Mouse (Mus musculus) forebrain, postnatal 0 days (tissue): Measurements from ENCODE around the gene Col25a1. TPM values are rescaled to one million over a fixed set of nuclear protein-coding genes. Genes with fewer than 3 reads are reported as not detected.

Experiments used
- ATAC-seq: fragments of 200-750 bp; cut with Nextera tagmentation; 2 replicates; pipeline ENCODE4 v1.8.0; 2017; ENCODE audit warnings: mild to moderate bottlenecking, moderate library complexity
- DNase-seq: peaks from one replicate; pipeline ENCODE4 v3.0.0-alpha.2; 2015
- H3K27ac ChIP-seq: fragments of 300-500 bp; sonication (generic); 2 replicates; pipeline ENCODE4 v1.5.1; 2014; ENCODE audit warnings: low read depth, mild to moderate bottlenecking, antibody characterized with exemption, low read length, moderate library complexity, mixed read lengths
- H3K27me3 ChIP-seq: fragments of 300-500 bp; sonication (generic); 2 replicates; pipeline ENCODE4 v1.6.1; 2014; ENCODE audit warnings: mild to moderate bottlenecking, low read length, mixed read lengths; ENCODE audit not compliant: insufficient read depth
- H3K36me3 ChIP-seq: fragments of 300-500 bp; sonication (generic); 2 replicates; pipeline ENCODE4 v1.6.1; 2014; ENCODE audit warnings: mild to moderate bottlenecking, moderate library complexity; ENCODE audit not compliant: insufficient read depth
- H3K4me1 ChIP-seq: fragments of 300-500 bp; sonication (generic); 2 replicates; pipeline ENCODE4 v1.6.1; 2014; ENCODE audit warnings: antibody characterized with exemption; ENCODE audit not compliant: insufficient read depth
- H3K4me2 ChIP-seq: fragments of 300-500 bp; sonication (generic); 2 replicates; pipeline ENCODE4 v1.6.1; 2014; ENCODE audit warnings: low read depth, mild to moderate bottlenecking, moderate library complexity
- H3K4me3 ChIP-seq: fragments of 300-500 bp; sonication (generic); 2 replicates; pipeline ENCODE4 v1.5.1; 2014; ENCODE audit warnings: low read depth, low read length, mixed read lengths
- H3K9ac ChIP-seq: fragments of 300-500 bp; sonication (generic); 2 replicates; pipeline ENCODE4 v1.6.1; 2014; ENCODE audit warnings: mild to moderate bottlenecking
- H3K9me3 ChIP-seq: fragments of 300-500 bp; sonication (generic); 2 replicates; pipeline ENCODE4 v1.6.1; 2016; ENCODE audit warnings: low read length
- CTCF ChIP-seq: sonication (generic); IDR thresholded peaks from 2 replicates; pipeline ENCODE4 v1.5.1; 2016; ENCODE audit warnings: antibody characterized with exemption, control low read depth, low read depth
- WGBS: fragments of 180-500 bp; shearing (Covaris S2); extraction: QIAGEN DNeasy Blood & Tissue Kit; methylation state at CpG from one replicate; pipeline ENCODE4 v1.1.7; 2014; 5-methylcytosine and 5-hydroxymethylcytosine counted together
- polyA plus RNA-seq: library from polyadenylated mRNA; unstranded; fragments of >200 nt; fragmentation: Nextera tagmentation; extraction: Ambion mirVana; gene quantifications from 2 replicates; pipeline ENCODE4 v1.2.1, GENCODE M21; 2015
- total RNA-seq: library from RNA; depleted of rRNA; stranded (reverse); fragments of >200 nt; gene quantifications from 2 replicates; pipeline ENCODE4 v1.2.3, GENCODE M21; 2014

The Col25a1 gene
- total and polyA plus RNA-seq, 2 experiments from 2014 or later: 5.7 to 23.7 TPM

DNA sequence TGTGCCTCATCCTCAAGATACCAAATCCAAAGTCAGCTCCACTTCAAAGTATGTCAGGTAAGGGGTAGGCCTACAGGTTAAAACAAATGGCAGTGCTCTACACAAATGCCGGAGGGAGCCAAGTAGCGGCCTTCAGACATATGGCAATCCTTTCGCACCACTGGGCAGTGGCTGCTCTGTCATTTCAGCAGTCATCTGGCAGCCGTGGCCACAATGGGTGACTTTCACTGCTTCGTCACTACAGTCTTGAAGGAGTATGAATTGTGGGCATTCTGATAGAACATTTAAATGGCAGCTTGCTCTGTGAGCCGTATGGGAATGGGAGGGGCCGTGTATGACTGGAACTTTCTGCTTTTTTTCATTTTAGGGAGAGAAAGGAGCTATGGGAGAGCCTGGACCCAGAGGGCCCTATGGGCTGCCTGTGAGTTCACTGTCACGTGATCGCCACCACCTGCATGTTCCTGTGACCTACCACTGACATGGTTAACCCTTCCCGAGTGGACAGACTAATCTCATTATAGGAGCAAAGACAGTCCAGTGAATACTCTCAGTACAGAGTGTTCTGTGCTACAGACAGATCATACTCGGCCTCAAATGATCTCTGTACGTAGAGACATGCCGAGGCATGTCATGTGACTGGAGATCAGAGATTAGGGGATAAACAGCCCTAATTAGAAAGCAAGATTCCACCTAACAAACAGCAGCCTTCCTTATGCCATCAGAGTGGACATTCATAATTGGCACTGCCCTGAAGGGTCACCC, 451.8 kb downstream of the Col25a1 start:
- no peak overlapping the region for H3K27ac ChIP-seq
- H3K36me3 ChIP-seq: no peaks in the 10 kb centered on the region
- DNase-seq (no peak), ATAC-seq (no peak)
- WGBS: 80% methylated on average over 13 of the region's 13 CpGs
- no peak for TF ChIP-seq CTCF
- no peak overlapping the region for H3K4me2 ChIP-seq
- no peak overlapping the region for H3K4me3 ChIP-seq
- H3K27me3 ChIP-seq: no peaks in the 10 kb centered on the region
- H3K9me3 ChIP-seq: no peaks in the 10 kb centered on the region
- no peak overlapping the region for H3K9ac ChIP-seq
- H3K4me1 ChIP-seq: no peaks in the 10 kb centered on the region

DNA sequence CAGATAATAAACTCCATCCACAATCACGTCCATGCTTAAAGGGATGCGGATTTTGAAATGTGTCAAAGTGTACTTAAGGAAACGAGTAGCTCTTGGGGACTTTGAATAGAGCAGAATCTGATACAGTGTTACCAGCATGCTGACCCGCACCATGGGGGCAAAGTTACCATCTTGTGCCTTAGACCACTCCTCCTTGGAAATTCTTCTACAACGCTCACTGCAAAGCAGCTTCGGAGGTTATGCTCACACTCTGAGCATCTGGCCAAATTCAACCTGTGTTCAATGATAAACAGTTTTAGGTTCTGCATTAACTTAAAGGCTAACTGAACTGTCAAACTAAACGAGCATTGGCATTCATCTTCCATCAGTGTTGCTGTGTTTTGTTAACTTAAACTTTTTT, 452.7 kb downstream of the Col25a1 start:
- ATAC-seq: no peak
- Histone ChIP-seq H3K4me1 (no peaks in the 10 kb centered on the region), H3K27ac (no peak overlapping the region), H3K9me3 (no peaks in the 10 kb centered on the region), H3K9ac (no peak overlapping the region), H3K4me3 (no peak overlapping the region), H3K27me3 (no peaks in the 10 kb centered on the region), H3K36me3 (no peaks in the 10 kb centered on the region), H3K4me2 (no peak overlapping the region)
- 63% methylated on average over 7 of the region's 7 CpGs for WGBS
- DNase-seq: no peak
- no peak for TF ChIP-seq CTCF

DNA sequence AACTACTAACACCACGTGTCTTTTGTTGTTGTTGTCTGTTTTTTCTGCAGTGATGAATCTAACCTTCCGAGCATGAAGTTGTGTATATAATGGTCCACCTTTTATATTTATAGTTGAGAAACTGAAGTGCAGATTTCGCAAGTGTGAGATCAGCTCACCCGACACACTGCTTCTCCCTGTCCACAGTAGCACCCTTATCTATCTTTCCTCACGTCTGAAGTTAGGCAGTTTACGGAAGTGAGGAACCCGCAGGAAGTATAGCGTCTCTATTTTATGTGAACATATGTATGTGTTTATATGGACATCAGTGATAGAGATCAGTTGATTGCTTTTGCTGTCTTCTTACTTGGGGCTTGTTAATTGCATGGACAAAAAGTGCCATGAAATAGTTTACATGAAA, 463.7 kb downstream of the Col25a1 start:
- no peaks in the 10 kb centered on the region for H3K36me3 ChIP-seq
- whole genome bisulfite sequencing: 91% methylated on average over 8 of the region's 8 CpGs
- H3K4me3 ChIP-seq: no peak overlapping the region
- H3K27me3 ChIP-seq: no peaks in the 10 kb centered on the region
- no peak overlapping the region for H3K9ac ChIP-seq
- TF ChIP-seq CTCF: no peak
- no peaks in the 10 kb centered on the region for H3K9me3 ChIP-seq
- no peak overlapping the region for H3K27ac ChIP-seq
- H3K4me2 ChIP-seq: no peak overlapping the region
- ATAC-seq: no peak
- no peaks in the 10 kb centered on the region for H3K4me1 ChIP-seq
- DNase-seq: no peak

DNA sequence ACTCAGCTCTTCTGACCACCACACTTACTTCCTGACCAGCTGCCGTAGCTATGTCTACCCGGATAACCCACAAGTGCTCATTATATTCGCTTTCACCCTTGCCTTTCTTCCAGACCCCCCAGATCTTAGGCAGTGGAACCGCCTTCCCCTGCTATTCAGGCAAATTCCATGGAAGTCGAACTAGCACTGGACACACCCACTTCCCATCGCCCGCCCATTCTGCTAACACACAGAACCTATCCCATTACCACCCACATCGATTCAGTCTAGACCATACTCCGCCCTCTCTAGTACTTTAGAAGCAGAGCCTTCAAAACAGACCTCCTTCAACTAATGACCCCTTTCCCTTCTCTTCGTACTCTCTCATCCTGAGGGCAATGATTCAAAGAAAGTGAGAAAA, 470.2 kb downstream of the Col25a1 start:
- Histone ChIP-seq H3K9me3 (no peaks in the 10 kb centered on the region), H3K27ac (no peak overlapping the region), H3K9ac (no peak overlapping the region), H3K36me3 (no peaks in the 10 kb centered on the region), H3K4me2 (no peak overlapping the region), H3K27me3 (no peaks in the 10 kb centered on the region), H3K4me3 (no peak overlapping the region), H3K4me1 (no peaks in the 10 kb centered on the region)
- no peak for TF ChIP-seq CTCF
- WGBS: 77% methylated on average over 10 of the region's 10 CpGs
- no peak for DNase-seq
- no peak for ATAC-seq

DNA sequence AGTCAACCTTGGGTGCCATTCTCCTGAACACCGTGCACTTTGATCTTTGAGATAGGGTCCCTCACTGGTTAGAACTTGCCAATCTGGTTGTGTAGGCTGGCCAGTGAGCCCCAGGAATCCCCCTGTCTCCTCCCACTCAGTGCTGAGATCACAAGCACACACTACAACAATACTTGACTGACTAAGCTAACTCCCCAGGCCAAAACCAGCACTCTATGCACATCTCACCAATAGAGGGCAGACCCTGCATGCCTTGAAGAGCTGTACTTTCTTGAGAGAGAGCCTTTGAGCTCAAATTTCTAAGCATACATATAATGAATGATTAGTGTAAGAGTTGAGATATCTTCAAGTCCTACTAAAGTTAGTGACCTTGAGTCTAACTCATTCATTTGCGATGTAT, 476.6 kb downstream of the Col25a1 start:
- H3K27ac ChIP-seq: no peak overlapping the region
- no peak overlapping the region for H3K4me3 ChIP-seq
- H3K4me1 ChIP-seq: no peaks in the 10 kb centered on the region
- H3K9me3 ChIP-seq: no peaks in the 10 kb centered on the region
- DNase-seq (peak; percentile 10), ATAC-seq (no peak)
- no peaks in the 10 kb centered on the region for H3K27me3 ChIP-seq
- no peaks in the 10 kb centered on the region for H3K36me3 ChIP-seq
- TF ChIP-seq CTCF: peak; percentile 60
- WGBS: 91% methylated on average over 2 of the region's 2 CpGs
- H3K9ac ChIP-seq: no peak overlapping the region
- no peak overlapping the region for H3K4me2 ChIP-seq

DNA sequence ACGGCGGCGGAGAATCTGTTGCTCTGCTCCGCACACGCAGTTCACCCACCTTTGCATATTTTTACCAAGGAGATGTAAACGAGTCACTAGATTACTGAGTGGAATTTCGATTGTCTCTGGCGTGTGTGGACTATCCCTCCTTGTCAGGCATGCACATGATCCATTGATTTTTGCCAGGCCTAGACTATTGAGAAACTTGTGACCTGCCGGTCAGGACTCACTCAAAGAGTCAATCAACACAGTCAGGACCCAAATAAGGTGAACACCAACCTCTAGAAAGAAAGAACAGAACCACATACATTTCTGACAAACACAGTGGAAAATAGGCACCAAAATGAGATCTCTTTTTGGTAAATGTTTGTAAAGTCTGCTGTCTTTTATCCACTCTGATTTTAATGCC, 483.1 kb downstream of the Col25a1 start:
- ATAC-seq: no peak
- no peaks in the 10 kb centered on the region for H3K9me3 ChIP-seq
- H3K27ac ChIP-seq: no peak overlapping the region
- 86% methylated on average over 9 of the region's 9 CpGs for WGBS
- DNase-seq: no peak
- H3K4me2 ChIP-seq: no peak overlapping the region
- no peaks in the 10 kb centered on the region for H3K36me3 ChIP-seq
- no peaks in the 10 kb centered on the region for H3K4me1 ChIP-seq
- no peak overlapping the region for H3K4me3 ChIP-seq
- TF ChIP-seq CTCF: no peak
- no peak overlapping the region for H3K9ac ChIP-seq
- no peaks in the 10 kb centered on the region for H3K27me3 ChIP-seq

DNA sequence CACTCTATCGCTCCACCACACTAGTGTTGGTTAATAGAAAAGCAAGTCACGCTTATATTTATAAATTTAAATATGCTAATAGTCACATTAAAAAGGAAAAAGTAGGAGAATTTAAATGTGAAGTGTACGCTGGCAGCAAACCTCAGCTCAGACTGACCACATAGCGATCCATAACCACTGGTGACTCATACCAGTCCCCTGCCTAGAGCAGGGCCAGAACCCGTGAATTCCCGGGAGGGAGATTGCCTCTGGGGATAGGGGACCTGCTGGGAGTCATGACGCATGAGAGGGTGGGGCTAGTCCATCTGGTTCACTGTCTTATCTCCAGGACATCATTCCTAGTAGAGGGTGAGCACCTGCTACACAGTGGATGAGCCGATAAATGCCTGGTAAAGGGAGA, 484.3 kb downstream of the Col25a1 start:
- TF ChIP-seq CTCF: no peak
- Histone ChIP-seq H3K4me3 (no peak overlapping the region), H3K9ac (no peak overlapping the region), H3K4me1 (no peaks in the 10 kb centered on the region), H3K9me3 (no peaks in the 10 kb centered on the region), H3K27me3 (no peaks in the 10 kb centered on the region), H3K27ac (no peak overlapping the region), H3K36me3 (no peaks in the 10 kb centered on the region), H3K4me2 (no peak overlapping the region)
- WGBS: 63% methylated on average over 8 of the region's 8 CpGs
- ATAC-seq: no peak
- DNase-seq: no peak
